Mouse (Mus musculus): ENCODE data around the gene Wdr38.

DNA sequence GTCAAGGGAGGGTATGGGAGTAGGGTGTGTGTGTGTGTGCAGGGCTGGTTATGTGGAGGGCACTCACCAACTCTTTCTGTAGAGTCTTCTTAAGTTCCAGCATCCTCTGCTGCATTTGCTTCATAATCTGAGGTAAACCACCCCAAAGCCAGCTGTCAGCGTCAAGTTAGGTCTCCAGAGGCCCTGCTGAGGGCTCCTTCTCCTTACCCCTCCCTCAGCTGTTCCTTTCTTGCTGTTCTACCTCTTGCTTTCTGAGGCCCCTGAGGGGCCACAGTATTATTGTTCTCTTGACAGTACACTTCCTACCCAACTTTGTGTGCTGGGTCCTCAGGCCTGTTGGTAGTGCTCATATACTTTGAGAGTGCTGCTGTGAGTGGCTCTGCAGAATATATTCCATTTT lies 22.7 kb downstream of the Wdr38 start:
- TF ChIP-seq CTCF (IDR thresholded peaks at IDR 0.05; ENCODE audit: extremely low read depth, insufficient read length, insufficient replicate concordance, low read depth, low read length): no peak
- no peak for TF ChIP-seq POLR2A (IDR thresholded peaks at IDR 0.05; ENCODE audit: low read depth, low read length)
